Mouse (Mus musculus) kidney, adult 2 months (tissue): ENCODE data around the gene Vhl. TPM values are rescaled to one million over a fixed set of nuclear protein-coding genes. Genes with fewer than 3 reads are reported as not detected.
"Not testable (repeated sequence)": the region's sequence is repeated elsewhere in the genome, so short reads cannot be mapped to it uniquely, and the experiment has no call there.

Experiments
- DNase-seq: peaks from one replicate; pipeline ENCODE4 v3.0.0; 2021
- H3K27ac ChIP-seq: fragments of 200-500 bp; 2 replicates; pipeline ENCODE4 v1.5.1; 2012; ENCODE audit warnings: low read depth, low read length, control low read depth, inconsistent platforms; ENCODE audit not compliant: insufficient read depth
- H3K27me3 ChIP-seq: fragments of 200-500 bp; replicated peaks from 2 replicates; pipeline ENCODE4 v1.6.1; 2012; ENCODE audit warnings: mild to moderate bottlenecking, moderate library complexity, low read length, inconsistent platforms; ENCODE audit not compliant: control insufficient read depth, insufficient read depth
- H3K36me3 ChIP-seq: fragments of 200-500 bp; 2 replicates; pipeline ENCODE4 v1.6.1; 2012; ENCODE audit warnings: mild to moderate bottlenecking, moderate library complexity, low read length, inconsistent platforms; ENCODE audit not compliant: control insufficient read depth, insufficient read depth
- H3K4me1 ChIP-seq: fragments of 200-500 bp; 2 replicates; pipeline ENCODE4 v1.6.1; 2011; ENCODE audit warnings: low read length; ENCODE audit not compliant: control insufficient read depth, insufficient read depth
- H3K4me3 ChIP-seq: fragments of 200-500 bp; 2 replicates; pipeline ENCODE4 v1.5.1; 2011; ENCODE audit warnings: mild to moderate bottlenecking, low read depth, low read length, control low read depth; ENCODE audit not compliant: insufficient read depth
- CTCF ChIP-seq: fragments of 200-500 bp; conservative IDR thresholded peaks from 2 replicates; pipeline ENCODE4 v1.5.1; 2011; ENCODE audit warnings: low read depth, mild to moderate bottlenecking, control low read depth, low read length, moderate library complexity, mixed read lengths; ENCODE audit not compliant: insufficient read depth, insufficient read length
- POLR2A ChIP-seq: fragments of 200-500 bp; IDR thresholded peaks from one replicate; pipeline ENCODE4 v1.6.1; 2011; ENCODE audit warnings: low read depth, low read length, control low read depth
- WGBS: fragments of 180-500 bp; shearing (Covaris S2); methylation state at CpG from one replicate; pipeline ENCODE4 v1.1.7; 2018; 5-methylcytosine and 5-hydroxymethylcytosine counted together
- polyA plus RNA-seq: library from polyadenylated mRNA; depleted of rRNA; stranded (reverse); fragments of >200 nt; gene quantifications from 2 replicates; pipeline ENCODE4 v1.2.3, GENCODE M21; 2012; rRNA removed

Vhl gene
- polyA plus RNA-seq, 1 experiment = 24.6 TPM

DNA sequence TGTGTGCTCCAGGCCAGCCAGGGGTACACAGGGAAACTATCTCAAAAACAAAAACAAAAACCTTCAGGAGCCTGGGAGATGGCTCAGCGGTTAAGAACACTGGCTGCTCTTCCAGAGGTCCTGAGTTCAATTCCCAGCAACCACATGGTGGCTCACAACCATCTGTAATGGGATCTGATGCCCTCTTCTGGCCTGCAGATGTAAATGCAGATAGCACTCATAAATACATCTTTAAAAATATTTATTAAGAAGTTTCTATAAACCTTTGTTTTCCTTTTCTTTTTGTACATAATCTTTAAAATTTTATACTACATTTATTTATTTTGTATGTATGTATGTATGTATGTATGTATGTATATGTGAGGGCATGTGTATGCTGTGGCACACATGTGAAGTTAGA, 48.3 kb downstream of the Vhl start:
- 0 out of 2 replicates have a peak, but pooled peaks have one; percentile 10 for TF ChIP-seq CTCF
- WGBS = 92% methylated on average over 1 of the region's 1 CpGs
- H3K27me3 ChIP-seq, H3K4me3 ChIP-seq, DNase-seq, H3K4me1 ChIP-seq, H3K36me3 ChIP-seq, H3K27ac ChIP-seq: not testable (repeated sequence)

- WGBS = 89% methylated on average over 6 of the region's 6 CpGs
- no peak for DNase-seq
- Histone ChIP-seq H3K4me1 (peaks cover 9% of the 10 kb centered on the region; the same call in 1 of the 2 replicates), H3K27ac (no peak overlapping the region), H3K36me3 (peaks cover 1% of the 10 kb centered on the region), H3K27me3 (no peaks in the 10 kb centered on the region), H3K4me3 (no peak overlapping the region)
- TF ChIP-seq CTCF (no peak), POLR2A (no peak)
Measured at GRCm38 (mm10) chr6:113672989-113673388, 49.2 kb downstream of the Vhl start.

DNA sequence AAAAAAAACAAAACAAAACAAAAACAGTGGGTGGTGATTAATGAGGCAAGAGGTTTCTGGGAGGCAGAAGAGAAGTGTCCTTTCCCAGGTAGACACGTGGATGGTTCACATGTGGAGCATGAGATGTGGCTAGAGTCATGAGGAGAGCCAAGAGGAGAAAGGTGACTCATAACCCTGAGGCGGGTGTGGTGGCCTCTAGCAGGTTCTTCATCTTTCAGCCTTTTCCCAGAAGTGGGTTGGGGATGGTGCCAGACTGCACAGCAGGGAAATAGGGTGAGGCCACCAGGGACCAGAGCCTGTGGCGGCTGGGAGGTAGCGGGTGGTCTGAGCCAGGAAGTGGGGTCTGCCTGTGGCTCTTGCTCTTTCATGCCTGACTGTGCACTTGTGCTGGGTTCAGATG, 51.5 kb downstream of the Vhl start:
- Histone ChIP-seq H3K4me1 (peaks cover 4% of the 10 kb centered on the region; the same call in 1 of the 2 replicates), H3K36me3 (peaks cover 1% of the 10 kb centered on the region), H3K4me3 (no peak overlapping the region), H3K27ac (no peak overlapping the region), H3K27me3 (no peaks in the 10 kb centered on the region)
- DNase-seq = peak; percentile 65
- no peak for TF ChIP-seq POLR2A
- TF ChIP-seq CTCF = no peak
- 71% methylated on average over 4 of the region's 4 CpGs for WGBS

GRCm38 (mm10) chr6:113675991-113676390, 52.2 kb downstream of the Vhl start:
- DNase-seq = no peak
- WGBS = 93% methylated on average over 9 of the region's 9 CpGs
- peaks cover 6% of the 10 kb centered on the region; the same call in 1 of the 2 replicates for H3K4me1 ChIP-seq
- no peak overlapping the region for H3K27ac ChIP-seq
- no peaks in the 10 kb centered on the region for H3K27me3 ChIP-seq
- H3K36me3 ChIP-seq = peaks cover 1% of the 10 kb centered on the region
- H3K4me3 ChIP-seq = no peak overlapping the region
- TF ChIP-seq CTCF (no peak), POLR2A (no peak)

DNA sequence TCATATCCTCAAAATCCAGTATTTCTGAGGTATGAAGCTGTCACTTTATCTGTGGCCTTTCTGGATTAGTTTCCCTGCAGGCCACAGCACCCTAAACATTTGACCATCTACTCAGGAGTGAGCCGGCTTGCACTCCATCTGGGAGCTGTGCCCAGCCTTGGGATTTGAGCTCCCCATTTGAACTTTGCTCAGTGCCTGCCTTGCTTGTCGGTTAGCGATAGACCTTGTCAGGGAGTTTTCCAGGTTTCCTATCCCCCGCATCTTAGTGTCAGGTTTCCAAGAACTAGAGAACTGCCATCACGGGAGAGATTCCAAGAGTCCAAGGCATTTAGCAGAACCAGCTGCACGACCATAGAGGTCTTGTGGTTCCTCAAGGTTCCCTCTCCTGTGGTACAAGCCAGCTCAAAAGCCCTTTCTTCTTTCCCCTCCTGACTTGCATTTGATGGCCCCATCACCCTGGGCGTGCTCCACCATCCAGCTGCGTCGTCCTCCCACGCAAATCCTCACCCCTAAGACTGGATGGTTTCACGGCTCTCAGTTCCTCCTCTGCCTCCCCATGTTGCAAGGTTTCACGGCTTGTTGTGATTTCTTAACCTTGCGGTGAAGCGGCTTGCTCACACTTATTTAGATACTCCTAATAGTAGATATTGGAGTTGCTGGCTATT, 53.4 kb downstream of the Vhl start:
- Histone ChIP-seq H3K27ac (0 out of 2 replicates have a peak overlapping the region, but pooled peaks have one; percentile 21), H3K27me3 (no peaks in the 10 kb centered on the region), H3K4me1 (peaks cover 6% of the 10 kb centered on the region; the same call in 1 of the 2 replicates), H3K36me3 (no peaks in the 10 kb centered on the region), H3K4me3 (no peak overlapping the region)
- 57% methylated on average over 14 of the region's 14 CpGs for WGBS
- DNase-seq = peak; percentile 92
- TF ChIP-seq POLR2A (no peak), CTCF (no peak)

DNA sequence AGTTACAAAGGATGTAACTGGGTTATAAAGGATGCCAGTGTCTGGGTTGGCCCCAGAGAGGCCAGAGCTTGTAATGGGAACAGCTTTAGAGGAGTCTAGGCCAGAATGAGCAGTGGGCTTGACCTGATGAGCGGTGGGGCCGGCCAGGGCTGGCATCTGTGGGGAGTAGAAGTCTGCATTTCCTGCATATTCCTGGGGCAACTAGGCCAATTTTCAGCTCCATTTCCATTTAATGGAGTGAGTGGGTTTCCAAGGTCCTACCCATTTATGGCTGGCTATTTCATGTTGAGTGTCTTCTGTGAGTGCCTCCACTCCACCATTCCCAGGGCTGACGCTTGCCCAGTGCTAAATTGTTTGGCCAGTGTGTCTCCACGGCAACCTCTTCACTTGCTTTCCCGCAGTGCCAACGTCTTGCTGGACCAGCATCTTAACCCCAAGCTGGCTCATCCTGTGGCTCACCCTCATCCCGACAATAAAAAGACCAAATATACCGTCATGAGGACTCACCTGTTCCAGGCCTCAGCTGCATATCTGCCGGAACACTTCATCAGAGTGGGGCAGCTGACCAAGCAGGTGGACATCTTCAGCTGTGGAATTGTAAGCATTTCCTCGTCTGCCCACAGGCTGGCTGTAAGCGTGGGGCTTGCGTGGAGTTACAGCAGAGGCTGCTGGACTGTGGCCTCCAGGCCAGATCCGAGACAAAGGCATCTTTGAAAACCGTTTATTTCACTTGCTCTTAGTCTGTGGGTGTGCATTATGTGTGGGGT, 54.7 kb downstream of the Vhl start:
- no peak for DNase-seq
- H3K36me3 ChIP-seq = no peaks in the 10 kb centered on the region

GRCm38 (mm10) chr6:113679993-113680566, 56.3 kb downstream of the Vhl start:
- no peak for TF ChIP-seq POLR2A
- TF ChIP-seq CTCF = no peak
- H3K4me3 ChIP-seq = no peak overlapping the region
- peaks cover 6% of the 10 kb centered on the region; the same call in 1 of the 2 replicates for H3K4me1 ChIP-seq
- no peak for DNase-seq
- no peaks in the 10 kb centered on the region for H3K27me3 ChIP-seq
- H3K36me3 ChIP-seq = no peaks in the 10 kb centered on the region
- WGBS = 75% methylated on average over 9 of the region's 9 CpGs
- H3K27ac ChIP-seq = no peak overlapping the region

More for the DNA sequence above, 54.7 kb downstream of the Vhl start:
- Histone ChIP-seq H3K4me3 (no peak overlapping the region), H3K27ac (no peak overlapping the region), H3K27me3 (no peaks in the 10 kb centered on the region), H3K4me1 (peaks cover 6% of the 10 kb centered on the region; the same call in 1 of the 2 replicates)
- TF ChIP-seq CTCF (no peak), POLR2A (no peak)
- 86% methylated on average over 14 of the region's 14 CpGs for WGBS

Other genes starting within 250 kb of the Vhl start
- gene Tada3, start 246.1 kb upstream of the Vhl start, polyA plus RNA-seq = 23.5 and 24.3 TPM in 2 replicates
- 73.8 and 79.1 TPM in 2 replicates for gene Arpc4, start 245.8 kb upstream of the Vhl start, polyA plus RNA-seq
- gene Ttll3, start 234.7 kb upstream of the Vhl start, polyA plus RNA-seq = 5.9 and 6.4 TPM in 2 replicates
- 159 and 197 TPM in 2 replicates for gene Rpusd3, start 204.6 kb upstream of the Vhl start, polyA plus RNA-seq
- gene Cidec, start 188.2 kb upstream of the Vhl start, polyA plus RNA-seq = 102 and 137 TPM in 2 replicates
- 81.6 and 82.0 TPM in 2 replicates for gene Jagn1, start 181.4 kb upstream of the Vhl start, polyA plus RNA-seq
- gene Il17re, start 165.5 kb upstream of the Vhl start, polyA plus RNA-seq = 25.7 and 41.4 TPM in 2 replicates
- 37.6 and 41.8 TPM in 2 replicates for gene Il17rc, start 152.5 kb upstream of the Vhl start, polyA plus RNA-seq
- gene Creld1, start 140.7 kb upstream of the Vhl start, polyA plus RNA-seq = 22.3 and 23.6 TPM in 2 replicates
- gene Prrt3, start 122.0 kb upstream of the Vhl start, polyA plus RNA-seq = 0.05 TPM in 1 of 2 replicates, not detected in the other
- 60.1 and 64.5 TPM in 2 replicates for gene Emc3, start 92.3 kb upstream of the Vhl start, polyA plus RNA-seq
- 0.31 and 0.44 TPM in 2 replicates for gene Fancd2, start 92.3 kb upstream of the Vhl start, polyA plus RNA-seq
- gene Fancd2os, start 23.2 kb upstream of the Vhl start, polyA plus RNA-seq = 0.54 and 1.3 TPM in 2 replicates
- gene Brk1, start 19.2 kb upstream of the Vhl start, polyA plus RNA-seq = 171 and 216 TPM in 2 replicates
- 53.8 and 67.1 TPM in 2 replicates for gene Irak2, start 14.5 kb downstream of the Vhl start, polyA plus RNA-seq
- 32.9 and 35.5 TPM in 2 replicates for gene Tatdn2, start 73.1 kb downstream of the Vhl start, polyA plus RNA-seq
- 0.09 TPM in 1 of 2 replicates, not detected in the other for gene Ghrl, start 95.9 kb downstream of the Vhl start, polyA plus RNA-seq
- 140 and 155 TPM in 2 replicates for gene Sec13, start 116.8 kb downstream of the Vhl start, polyA plus RNA-seq